In genomic region chr13:43349376-43349775, GRCm38 (mm10) we compare ENCODE assay signal across 30 mouse cellular contexts. TPM values are rescaled to one million over a fixed set of nuclear protein-coding genes. Genes with fewer than 3 reads are reported as not detected.
A peak's percentile ranks its signal among the peaks of the same experiment; 100 is the strongest.
DNase-seq lines count a peak whose midpoint lies in the region; ATAC-seq and TF ChIP-seq lines count a peak whose summit lies in the region.
"Had no signal": no experiment of that assay in that cellular context is flagged by ENCODE, and none has a peak within 500 bp of the region (broad histone marks: within the 10 kb centered on the region; RNA-seq: fewer than 3 reads in every experiment).

No protein-coding gene starts in this region.

- no peak overlapping the region for H3K4me3 ChIP-seq in liver, postnatal 0 days (ENCODE audit: low read depth, low read length)
- H3K4me3 ChIP-seq in midbrain, embryonic 14.5 days (replicated peaks; ENCODE audit: low read depth, low read length) = no peak overlapping the region
- H3K4me3 ChIP-seq: erythroblast, embryonic 14.5 days; heart, embryonic 13.5 days; hindbrain, embryonic 15.5 days; limb, embryonic 10.5 days; limb, embryonic 15.5 days; myocyte; neural tube, embryonic 12.5 days had no signal

- no peak for TF ChIP-seq CTCF in liver, postnatal 0 days (IDR thresholded peaks at IDR 0.05; ENCODE audit: low read depth)

- no peak for TF ChIP-seq EP300 in liver, postnatal 0 days (IDR thresholded peaks at IDR 0.05; ENCODE audit: low read depth)

- no peaks in the 10 kb centered on the region for H3K27me3 ChIP-seq in liver, postnatal 0 days (ENCODE audit: insufficient read depth, low read length)
- H3K27me3 ChIP-seq in midbrain, embryonic 14.5 days (ENCODE audit: control insufficient read depth, insufficient read depth, low read length) = no peaks in the 10 kb centered on the region
- H3K27me3 ChIP-seq: heart, embryonic 13.5 days; hindbrain, embryonic 15.5 days; limb, embryonic 15.5 days; neural tube, embryonic 12.5 days had no signal

- H3K4me1 ChIP-seq in liver, postnatal 0 days (ENCODE audit: insufficient read depth) = no peaks in the 10 kb centered on the region
- no peaks in the 10 kb centered on the region for H3K4me1 ChIP-seq in midbrain, embryonic 14.5 days (ENCODE audit: control insufficient read depth, insufficient read depth, low read length)
- H3K4me1 ChIP-seq: hindbrain, embryonic 15.5 days; limb, embryonic 10.5 days had no signal

- H3K9ac ChIP-seq in liver, postnatal 0 days (replicated peaks) = no peak overlapping the region
- no peak overlapping the region for H3K9ac ChIP-seq in midbrain, embryonic 14.5 days (replicated peaks; ENCODE audit: low read length)
- H3K9ac ChIP-seq: forebrain, postnatal 0 days; heart, embryonic 13.5 days; hindbrain, embryonic 15.5 days; limb, embryonic 15.5 days; neural tube, embryonic 12.5 days had no signal

- no peak for ATAC-seq in liver, postnatal 0 days
- ATAC-seq in midbrain, embryonic 14.5 days (ENCODE audit: low FRiP score, low TSS enrichment) = no peak
- ATAC-seq: activated CD4-positive, CD25-positive, alpha-beta regulatory T cell, adult 4 months; forebrain, postnatal 0 days; inflammation-experienced regulatory T-cells, adult 6 months had no signal

- H3K4me2 ChIP-seq in liver, postnatal 0 days (ENCODE audit: low read depth, low read length) = no peak overlapping the region
- H3K4me2 ChIP-seq in midbrain, embryonic 14.5 days (ENCODE audit: low read length) = no peak overlapping the region
- H3K4me2 ChIP-seq: heart, embryonic 13.5 days; hindbrain, embryonic 15.5 days; limb, embryonic 15.5 days; midbrain, embryonic 11.5 days; neural tube, embryonic 12.5 days had no signal

- peak; percentile 11 for DNase-seq in liver
- no peak for DNase-seq in liver, postnatal 0 days
- peak; percentile 32 for DNase-seq in lung, postnatal 36 days
- no peak for DNase-seq in lung, postnatal 25 days (ENCODE audit: low spot score)
- peak; percentile 42 for DNase-seq in urinary bladder, postnatal 14 days (ENCODE audit: low spot score)
- DNase-seq in urinary bladder, postnatal 10 days (ENCODE audit: low spot score) = no peak
- DNase-seq in urinary bladder, postnatal 36 days (ENCODE audit: low spot score in 2 of 2) = peak; percentile 30 to 32
- no peak for DNase-seq in midbrain, embryonic 14.5 days
- DNase-seq: adrenal gland, adult 2 months; adrenal gland, postnatal 36 days; cerebellum, adult 18-20 months; cerebellum, postnatal 10 days; forebrain, postnatal 0 days; heart, postnatal 10 days; kidney, adult 11 months; kidney, postnatal 14 days; layer of hippocampus, adult 9-11 months; right cerebral cortex, postnatal 14 days; thymus, adult 2 months; thymus, postnatal 36 days had no signal

- H3K9me3 ChIP-seq in liver, postnatal 0 days (ENCODE audit: low read length) = no peaks in the 10 kb centered on the region
- no peaks in the 10 kb centered on the region for H3K9me3 ChIP-seq in midbrain, embryonic 14.5 days (ENCODE audit: control insufficient read depth, low read length)
- H3K9me3 ChIP-seq: heart, embryonic 13.5 days; hindbrain, embryonic 15.5 days; limb, embryonic 10.5 days; limb, embryonic 15.5 days; neural tube, embryonic 12.5 days had no signal

- WGBS in liver, postnatal 0 days (ENCODE audit: insufficient replicate concordance) = 71% methylated on average over 8 of the region's 8 CpGs
- WGBS in midbrain, embryonic 14.5 days = 85% methylated on average over 8 of the region's 8 CpGs

- H3K27ac ChIP-seq in liver, postnatal 0 days (ENCODE audit: low read depth) = no peak overlapping the region
- no peak overlapping the region for H3K27ac ChIP-seq in midbrain, embryonic 14.5 days (replicated peaks; ENCODE audit: low read depth, low read length)
- H3K27ac ChIP-seq: heart, embryonic 13.5 days; hindbrain, embryonic 15.5 days; limb, embryonic 10.5 days; limb, embryonic 15.5 days; neural tube, embryonic 12.5 days had no signal

- no peaks in the 10 kb centered on the region for H3K36me3 ChIP-seq in liver, postnatal 0 days (replicated peaks; ENCODE audit: insufficient read depth, low read length)
- no peaks in the 10 kb centered on the region for H3K36me3 ChIP-seq in midbrain, embryonic 14.5 days (ENCODE audit: control insufficient read depth, insufficient read depth, low read length)
- H3K36me3 ChIP-seq: heart, embryonic 13.5 days; hindbrain, embryonic 15.5 days; limb, embryonic 10.5 days; limb, embryonic 15.5 days; neural tube, embryonic 12.5 days had no signal

RNA-seq across cellular contexts. Expression of gene Sirt5, which starts 15.9 kb away (rescaled TPM):
- 8.8 and 8.9 TPM in 2 replicates for polyA plus RNA-seq in liver, postnatal 0 days (2015; fragmentation: Nextera tagmentation; extraction: Ambion mirVana)
- 31.8 TPM in 2 replicates for polyA plus RNA-seq in midbrain, embryonic 14.5 days (2014; fragmentation: Nextera tagmentation; extraction: Ambion mirVana)

RNA-seq across cellular contexts. Expression of gene Gfod1, which starts 45.4 kb away (rescaled TPM):
- polyA plus RNA-seq in liver, postnatal 0 days (2015; fragmentation: Nextera tagmentation; extraction: Ambion mirVana) = 0.58 and 0.81 TPM in 2 replicates
- 3.7 and 4.7 TPM in 2 replicates for polyA plus RNA-seq in midbrain, embryonic 14.5 days (2014; fragmentation: Nextera tagmentation; extraction: Ambion mirVana)

RNA-seq across cellular contexts. Expression of gene Nol7, which starts 48.8 kb away (rescaled TPM):
- polyA plus RNA-seq in liver, postnatal 0 days (2015; fragmentation: Nextera tagmentation; extraction: Ambion mirVana) = 94.2 and 103 TPM in 2 replicates
- 170 and 181 TPM in 2 replicates for polyA plus RNA-seq in midbrain, embryonic 14.5 days (2014; fragmentation: Nextera tagmentation; extraction: Ambion mirVana)

Comparison
In these comparisons a context has a peak if more than half of its experiments do, and no peak if none do; other contexts are left out.
1. DNase-seq: peak in liver (single experiment), lung, postnatal 36 days (single experiment), urinary bladder, postnatal 14 days (single experiment) and urinary bladder, postnatal 36 days (2 of 2); none in liver, postnatal 0 days (single experiment), lung, postnatal 25 days (single experiment), urinary bladder, postnatal 10 days (single experiment) and midbrain, embryonic 14.5 days (single experiment).